Mouse (Mus musculus) erythroblast, embryonic 14.5 days (primary cell): Measurements from ENCODE around the gene Rad51b.

Experiments used
- GATA1 ChIP-seq: IDR thresholded peaks from 2 replicates; pipeline ENCODE4 v1.6.1; 2012; ENCODE audit warnings: low read length, inconsistent platforms, mixed read lengths
- TAL1 ChIP-seq: IDR thresholded peaks from 3 replicates; pipeline ENCODE4 v1.6.1; 2012; ENCODE audit warnings: low read length, inconsistent platforms, mixed read lengths

DNA sequence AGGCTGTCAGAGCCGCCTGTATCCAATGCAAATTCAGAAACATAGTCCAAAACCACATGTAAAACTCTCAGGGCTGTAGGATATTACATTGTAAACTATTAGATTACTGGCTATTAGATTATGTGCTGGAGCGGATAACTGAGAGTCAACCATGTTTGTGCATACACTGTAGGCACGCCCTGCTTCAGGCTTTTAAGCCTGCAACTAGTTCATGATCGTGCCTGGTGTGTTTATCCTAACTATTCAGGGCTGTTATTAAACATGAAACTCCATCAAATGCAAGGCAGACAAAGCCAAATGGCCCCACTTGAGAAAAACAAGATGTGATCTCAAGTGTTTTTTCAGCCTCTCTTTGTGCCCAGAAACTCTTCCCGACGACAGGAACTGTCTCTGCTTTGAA, 560.6 kb downstream of the Rad51b start:
- TF ChIP-seq TAL1, result no peak
- TF ChIP-seq GATA1, result no peak
